Mouse (Mus musculus) hindbrain, embryonic 15.5 days (tissue): ENCODE results near the gene Egf. TPM values are rescaled to one million over a fixed set of nuclear protein-coding genes. Genes with fewer than 3 reads are reported as not detected.
A peak's percentile ranks its signal among the peaks of the same experiment; 100 is the strongest.
"Not testable (repeated sequence)": the region's sequence is repeated elsewhere in the genome, so short reads cannot be mapped to it uniquely, and the experiment has no call there.

Source experiments
- ATAC-seq: fragments of 200-750 bp; cut with Nextera tagmentation; 2 replicates; pipeline ENCODE4 v1.8.0; 2017; ENCODE audit warnings: low read depth, moderate number of reproducible peaks, moderate TSS enrichment; ENCODE audit not compliant: low FRiP score
- H3K27ac ChIP-seq: fragments of 300-500 bp; sonication (generic); replicated peaks from 2 replicates; pipeline ENCODE4 v1.5.1; 2015; ENCODE audit warnings: mild to moderate bottlenecking, inconsistent platforms
- H3K27me3 ChIP-seq: fragments of 300-500 bp; sonication (generic); 2 replicates; pipeline ENCODE4 v1.6.1; 2015; ENCODE audit warnings: control low read depth, inconsistent platforms
- H3K36me3 ChIP-seq: fragments of 300-500 bp; sonication (generic); 2 replicates; pipeline ENCODE4 v1.6.1; 2015; ENCODE audit warnings: control low read depth, inconsistent platforms
- H3K4me1 ChIP-seq: fragments of 300-500 bp; sonication (generic); replicated peaks from 2 replicates; pipeline ENCODE4 v1.6.1; 2015; ENCODE audit warnings: control low read depth, inconsistent platforms
- H3K4me2 ChIP-seq: fragments of 300-500 bp; sonication (generic); 2 replicates; pipeline ENCODE4 v1.6.1; 2015; ENCODE audit warnings: moderate library complexity, mild to moderate bottlenecking, inconsistent platforms
- H3K4me3 ChIP-seq: fragments of 300-500 bp; sonication (generic); 2 replicates; pipeline ENCODE4 v1.5.1; 2015; ENCODE audit warnings: mild to moderate bottlenecking, inconsistent platforms
- H3K9ac ChIP-seq: fragments of 300-500 bp; sonication (generic); 2 replicates; pipeline ENCODE4 v1.6.1; 2015; ENCODE audit warnings: inconsistent platforms
- H3K9me3 ChIP-seq: fragments of 300-500 bp; sonication (generic); 2 replicates; pipeline ENCODE4 v1.6.1; 2016; ENCODE audit warnings: control low read depth, inconsistent platforms
- WGBS: fragments of 180-500 bp; shearing (Covaris S2); methylation state at CpG from one replicate; pipeline ENCODE4 v1.1.7; 2015; 5-methylcytosine and 5-hydroxymethylcytosine counted together
- polyA plus RNA-seq: library from polyadenylated mRNA; unstranded; fragments of >200 nt; fragmentation: Nextera tagmentation; extraction: Ambion mirVana; gene quantifications from 2 replicates; pipeline ENCODE4 v1.2.1, GENCODE M21; 2015

The Egf gene
- polyA plus RNA-seq = 1.4 and 2.2 TPM in 2 replicates

DNA sequence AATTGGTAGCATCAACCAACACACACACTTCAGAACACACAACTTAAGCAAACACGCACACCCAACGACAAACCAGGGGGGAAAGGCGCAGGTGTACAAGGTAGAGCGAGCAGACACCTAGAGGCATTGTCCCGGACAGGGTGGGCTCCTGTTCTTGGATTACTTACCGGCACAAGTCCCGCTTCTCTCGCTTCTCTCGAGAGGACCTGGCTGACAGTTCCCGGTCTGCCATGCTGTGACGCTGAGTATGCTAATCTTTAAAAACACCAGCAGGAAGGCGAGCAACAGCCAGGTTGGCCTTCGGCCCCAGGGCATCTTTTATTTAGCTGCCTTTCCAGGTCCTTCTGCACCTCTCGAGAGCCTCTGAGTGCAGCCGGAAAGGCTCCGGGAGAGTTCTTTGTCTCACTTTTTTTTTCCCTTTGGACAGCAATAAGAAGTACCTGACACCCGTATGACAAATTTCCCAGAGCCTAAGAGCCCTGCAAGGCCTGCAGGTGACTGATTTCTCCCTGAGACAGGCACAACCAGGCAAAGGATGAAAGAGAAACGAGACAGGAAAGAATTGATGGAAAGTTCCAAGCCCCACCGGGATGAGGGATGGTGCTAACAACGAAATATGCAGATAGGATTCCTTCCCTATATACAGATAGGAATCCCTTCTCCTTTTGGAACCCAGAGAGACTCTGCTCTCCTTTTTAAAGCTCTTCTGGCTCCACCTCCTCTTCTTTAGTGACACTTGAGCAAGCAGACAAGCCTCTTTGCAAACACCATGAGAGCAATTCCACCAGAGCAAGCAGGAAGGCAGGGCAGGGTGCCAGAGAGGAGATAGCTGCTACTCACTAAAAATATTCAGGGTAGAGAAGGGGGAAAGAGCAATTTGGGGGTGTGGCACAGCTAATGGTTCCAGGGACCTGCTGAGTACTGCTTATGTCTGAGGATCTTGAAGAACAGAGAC lies at the start of gene Egf:
Gene Egf (minus strand): TSS at position 667 of the 955 bp plus-strand sequence.
- Histone ChIP-seq H3K9ac (0 out of 2 replicates have a peak within 1 kb of the TSS, but pooled peaks have one; percentile 36), H3K4me3 (peak within 1 kb of the TSS; percentile 34), H3K27ac (no peak within 1 kb of the TSS), H3K4me2 (peak within 1 kb of the TSS; percentile 62), H3K27me3 (no peaks in the 10 kb centered on the region), H3K36me3 (no peaks in the 10 kb centered on the region), H3K9me3 (peaks cover 5% of the 10 kb centered on the region; the same call in 1 of the 2 replicates), H3K4me1 (peaks cover 13% of the 10 kb centered on the region)
- no peak for ATAC-seq
- 9% methylated on average over 20 of the region's 20 CpGs for WGBS

DNA sequence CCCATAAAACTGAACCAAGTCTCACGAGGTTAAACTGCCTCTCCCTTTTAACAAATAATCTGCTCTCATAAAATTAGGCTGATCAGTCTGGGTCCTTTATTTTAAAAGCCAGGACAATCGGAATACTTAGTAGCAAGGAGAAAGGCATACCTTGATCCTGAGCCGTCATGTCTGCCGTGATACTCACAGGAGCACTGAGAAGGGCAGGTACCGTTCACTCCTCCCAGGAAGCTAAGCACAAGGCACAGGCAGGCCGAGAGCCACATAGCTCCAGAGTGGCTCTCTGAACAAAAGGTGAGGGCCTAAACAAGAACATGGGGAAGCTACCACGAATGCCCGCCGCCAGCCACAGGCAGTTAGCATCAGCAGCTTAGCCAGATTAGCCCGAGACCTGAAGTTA lies 48.6 kb upstream of the Egf start, which contains the start of gene Lrit3:
Gene Lrit3 (minus strand): TSS at position 266 of the 400 bp plus-strand sequence.
- Histone ChIP-seq H3K9me3 (no peaks in the 10 kb centered on the region), H3K9ac (no peak within 1 kb of the TSS), H3K4me1 (no peaks in the 10 kb centered on the region), H3K27ac (no peak within 1 kb of the TSS), H3K36me3 (no peaks in the 10 kb centered on the region), H3K4me3 (no peak within 1 kb of the TSS), H3K27me3 (no peaks in the 10 kb centered on the region), H3K4me2 (no peak within 1 kb of the TSS)
- no peak for ATAC-seq
- 85% methylated on average over 10 of the region's 10 CpGs for WGBS

- Histone ChIP-seq H3K27ac (no peak overlapping the region), H3K9me3 (no peaks in the 10 kb centered on the region), H3K9ac (no peak overlapping the region), H3K27me3 (no peaks in the 10 kb centered on the region), H3K36me3 (no peaks in the 10 kb centered on the region), H3K4me2 (no peak overlapping the region), H3K4me3 (no peak overlapping the region), H3K4me1 (no peaks in the 10 kb centered on the region)
- ATAC-seq = no peak
- 89% methylated on average over 2 of the region's 2 CpGs for WGBS
Measured at GRCm38 (mm10) chr3:129799011-129799410, 43.9 kb upstream of the Egf start.

GRCm38 (mm10) chr3:129798551-129798950 lies 43.4 kb upstream of the Egf start:
- Histone ChIP-seq H3K27ac (no peak overlapping the region), H3K36me3 (no peaks in the 10 kb centered on the region), H3K9ac (no peak overlapping the region), H3K9me3 (no peaks in the 10 kb centered on the region), H3K4me1 (no peaks in the 10 kb centered on the region), H3K4me3 (no peak overlapping the region), H3K27me3 (no peaks in the 10 kb centered on the region), H3K4me2 (no peak overlapping the region)
- WGBS = 88% methylated on average over 11 of the region's 11 CpGs
- ATAC-seq = no peak

GRCm38 (mm10) chr3:129797341-129797740 lies 42.2 kb upstream of the Egf start:
- Histone ChIP-seq H3K9me3 (no peaks in the 10 kb centered on the region), H3K36me3 (no peaks in the 10 kb centered on the region), H3K27ac (no peak overlapping the region), H3K4me3 (no peak overlapping the region), H3K4me2 (no peak overlapping the region), H3K27me3 (no peaks in the 10 kb centered on the region), H3K9ac (no peak overlapping the region), H3K4me1 (no peaks in the 10 kb centered on the region)
- ATAC-seq = no peak
- 81% methylated on average over 5 of the region's 5 CpGs for WGBS

- H3K9ac ChIP-seq = no peak overlapping the region
- no peaks in the 10 kb centered on the region for H3K27me3 ChIP-seq
- H3K4me2 ChIP-seq = no peak overlapping the region
- H3K4me3 ChIP-seq = no peak overlapping the region
- H3K4me1 ChIP-seq = no peaks in the 10 kb centered on the region
- no peaks in the 10 kb centered on the region for H3K9me3 ChIP-seq
- ATAC-seq = no peak
- 89% methylated on average over 5 of the region's 5 CpGs for WGBS
- no peaks in the 10 kb centered on the region for H3K36me3 ChIP-seq
- H3K27ac ChIP-seq = no peak overlapping the region
Measured at GRCm38 (mm10) chr3:129793801-129794200, 38.7 kb upstream of the Egf start.

DNA sequence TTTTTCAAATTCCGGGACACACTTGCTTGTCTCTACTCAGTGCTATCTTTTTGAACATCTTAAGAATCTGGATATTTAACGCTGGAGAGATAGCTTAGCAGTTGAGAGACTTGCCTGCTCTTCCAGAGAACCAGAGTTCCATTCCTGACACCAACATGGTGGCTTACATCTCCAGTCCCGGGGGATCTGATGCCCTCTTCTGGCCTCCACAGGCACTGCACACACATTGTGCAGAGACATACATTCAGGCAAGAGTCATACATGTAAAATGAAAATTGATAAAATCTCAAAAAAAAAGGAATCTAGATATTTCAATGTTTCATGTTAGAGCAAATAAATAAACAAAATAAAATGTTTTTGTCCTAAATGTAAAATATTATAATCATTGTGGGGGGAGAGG lies 27.6 kb upstream of the Egf start:
- ATAC-seq = no peak
- no peaks in the 10 kb centered on the region for H3K4me1 ChIP-seq
- WGBS = 93% methylated on average over 3 of the region's 3 CpGs

GRCm38 (mm10) chr3:129781435-129781834 lies 26.3 kb upstream of the Egf start:
- H3K4me2 ChIP-seq = no peak overlapping the region
- 49% methylated on average over 10 of the region's 10 CpGs for WGBS
- peak; percentile 30; the same call in 1 of the 2 replicates for ATAC-seq

More for the DNA sequence above, 27.6 kb upstream of the Egf start:
- Histone ChIP-seq H3K4me2 (no peak overlapping the region), H3K27me3 (no peaks in the 10 kb centered on the region), H3K4me3 (no peak overlapping the region), H3K9ac (no peak overlapping the region), H3K9me3 (no peaks in the 10 kb centered on the region), H3K36me3 (no peaks in the 10 kb centered on the region), H3K27ac (no peak overlapping the region)

GRCm38 (mm10) chr3:129771210-129771609 lies 16.1 kb upstream of the Egf start:
- Histone ChIP-seq H3K4me1 (no peaks in the 10 kb centered on the region), H3K27me3 (no peaks in the 10 kb centered on the region), H3K4me2 (no peak overlapping the region), H3K36me3 (no peaks in the 10 kb centered on the region), H3K9ac (no peak overlapping the region), H3K9me3 (no peaks in the 10 kb centered on the region), H3K27ac (no peak overlapping the region), H3K4me3 (no peak overlapping the region)
- no peak for ATAC-seq
- 89% methylated on average over 6 of the region's 6 CpGs for WGBS

More at GRCm38 (mm10) chr3:129781435-129781834, 26.3 kb upstream of the Egf start:
- Histone ChIP-seq H3K36me3 (no peaks in the 10 kb centered on the region), H3K9me3 (no peaks in the 10 kb centered on the region), H3K9ac (no peak overlapping the region), H3K27me3 (no peaks in the 10 kb centered on the region), H3K4me1 (no peaks in the 10 kb centered on the region), H3K4me3 (no peak overlapping the region), H3K27ac (no peak overlapping the region)

DNA sequence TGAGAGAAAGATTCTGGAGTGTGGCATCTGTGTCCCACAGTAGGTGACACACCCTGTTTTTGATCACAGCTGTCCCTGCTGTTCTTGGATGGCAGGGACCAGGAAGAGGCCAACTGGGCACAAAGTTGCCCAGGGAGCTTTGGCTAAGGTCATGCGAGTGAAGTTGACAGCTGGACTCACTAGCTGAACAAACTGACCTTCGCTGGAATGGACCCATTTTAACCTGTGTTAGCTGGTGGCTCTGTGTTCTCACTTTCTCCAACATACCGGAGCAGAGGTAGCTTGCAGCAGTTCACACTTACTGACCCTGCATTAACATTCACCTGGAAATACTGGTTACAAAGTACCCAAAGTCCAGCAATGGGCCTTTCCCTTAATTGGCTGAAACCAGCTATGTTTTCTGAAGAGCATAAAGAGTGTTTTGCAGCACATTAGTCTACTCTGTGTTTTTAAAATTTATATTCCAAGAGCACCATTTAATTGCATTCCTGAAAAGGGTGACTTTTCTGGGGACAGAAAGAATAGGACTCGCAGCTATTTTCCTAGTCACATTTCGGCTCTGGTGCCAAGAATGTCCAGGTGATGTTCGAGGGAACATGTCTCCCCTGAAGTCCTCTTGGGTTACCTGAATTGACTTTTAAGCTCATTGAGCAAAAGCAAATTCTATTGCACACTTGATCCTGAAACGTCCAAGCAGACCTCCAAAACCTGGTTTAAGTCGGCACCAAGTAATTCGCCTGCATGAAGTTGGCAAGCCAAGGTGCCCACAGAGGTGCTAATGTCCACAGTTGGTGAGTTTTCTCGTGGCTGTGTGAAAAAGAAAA lies 12.1 kb upstream of the Egf start:
- ATAC-seq = no peak
- H3K36me3 ChIP-seq = no peaks in the 10 kb centered on the region
- H3K4me2 ChIP-seq = no peak overlapping the region
- no peaks in the 10 kb centered on the region for H3K9me3 ChIP-seq
- H3K9ac ChIP-seq = no peak overlapping the region
- no peaks in the 10 kb centered on the region for H3K27me3 ChIP-seq
- H3K27ac ChIP-seq = no peak overlapping the region
- H3K4me3 ChIP-seq = no peak overlapping the region
- H3K4me1 ChIP-seq = no peaks in the 10 kb centered on the region
- 88% methylated on average over 10 of the region's 10 CpGs for WGBS

GRCm38 (mm10) chr3:129766106-129766505 lies 11.0 kb upstream of the Egf start:
- H3K4me3 ChIP-seq = no peak overlapping the region
- no peaks in the 10 kb centered on the region for H3K4me1 ChIP-seq
- no peak overlapping the region for H3K27ac ChIP-seq
- H3K27me3 ChIP-seq = no peaks in the 10 kb centered on the region
- no peak overlapping the region for H3K9ac ChIP-seq
- no peak overlapping the region for H3K4me2 ChIP-seq
- H3K36me3 ChIP-seq = no peaks in the 10 kb centered on the region
- 84% methylated on average over 4 of the region's 4 CpGs for WGBS
- no peak for ATAC-seq
- H3K9me3 ChIP-seq = no peaks in the 10 kb centered on the region

GRCm38 (mm10) chr3:129757599-129757998 lies 2.5 kb upstream of the Egf start:
- peaks cover 13% of the 10 kb centered on the region for H3K4me1 ChIP-seq
- H3K27ac ChIP-seq, H3K36me3 ChIP-seq, H3K27me3 ChIP-seq, ATAC-seq, H3K9ac ChIP-seq, H3K9me3 ChIP-seq, H3K4me2 ChIP-seq, H3K4me3 ChIP-seq: not testable (repeated sequence)
- 93% methylated on average over 1 of the region's 1 CpGs for WGBS
